Mouse (Mus musculus): Measurements from ENCODE around the gene Fam214a. TPM values are rescaled to one million over a fixed set of nuclear protein-coding genes. Genes with fewer than 3 reads are reported as not detected.
A peak's percentile ranks its signal among the peaks of the same experiment; 100 is the strongest.

The Fam214a gene
- total RNA-seq, 2 experiments from 2014 or later = 47.5 to 52.1 TPM

GRCm38 (mm10) chr9:75024089-75024488, 71.4 kb downstream of the Fam214a start:
- no peak for TF ChIP-seq CTCF (conservative IDR thresholded peaks at IDR 0.05)
- Histone ChIP-seq H3K27ac (no peak overlapping the region), H3K4me3 (no peak overlapping the region)
- DNase-seq (ENCODE audit: low spot score in 2 of 2) = no peak

DNA sequence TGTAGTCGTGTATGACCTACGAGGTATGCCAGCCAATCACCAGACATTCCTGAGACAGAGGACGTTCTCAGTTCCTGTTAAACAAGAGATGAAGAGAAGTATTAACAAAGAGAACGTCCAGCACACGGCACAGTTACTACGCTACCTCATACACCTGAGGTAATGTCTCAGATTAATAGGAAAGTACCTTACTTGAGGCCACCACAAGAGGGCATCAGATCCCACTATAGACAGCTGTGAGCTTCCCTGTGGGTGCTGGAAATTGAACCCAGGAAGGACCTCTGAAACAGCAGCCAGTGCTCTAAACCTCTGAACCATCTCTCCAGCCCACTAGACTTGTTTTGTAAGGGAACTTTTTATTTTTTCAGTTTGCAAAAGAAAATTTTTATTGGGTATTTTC, 73.0 kb downstream of the Fam214a start:
- Histone ChIP-seq H3K27ac (no peak overlapping the region), H3K4me3 (no peak overlapping the region)
- no peak for DNase-seq (ENCODE audit: low spot score in 2 of 2)
- TF ChIP-seq CTCF (conservative IDR thresholded peaks at IDR 0.05) = peak; percentile 67

GRCm38 (mm10) chr9:75032408-75032807, 79.7 kb downstream of the Fam214a start:
- TF ChIP-seq CTCF (conservative IDR thresholded peaks at IDR 0.05) = no peak
- H3K27ac ChIP-seq = no peak overlapping the region

DNA sequence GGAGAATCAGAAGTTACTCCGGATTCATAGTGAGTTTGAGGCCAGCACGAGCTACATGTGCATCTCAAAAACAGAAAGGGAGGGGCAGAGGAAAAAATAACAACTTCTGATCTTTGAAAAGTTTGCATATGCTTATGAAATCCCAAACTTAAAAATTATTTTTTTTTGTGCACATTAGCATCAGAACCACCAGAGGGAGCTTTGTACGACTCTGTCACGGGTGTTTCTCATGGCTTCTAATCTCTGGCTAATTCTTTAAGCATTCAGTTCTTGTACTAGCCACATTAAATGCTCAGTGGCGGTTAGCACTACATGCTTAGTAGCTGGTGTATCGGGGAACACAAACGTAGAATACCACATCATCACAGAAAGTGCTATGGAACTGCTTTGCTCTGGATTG, 80.5 kb downstream of the Fam214a start:
- no peak for DNase-seq (ENCODE audit: low spot score in 2 of 2)
- no peak overlapping the region for H3K4me3 ChIP-seq
- no peak overlapping the region for H3K27ac ChIP-seq
- peak; percentile 80 for TF ChIP-seq CTCF (conservative IDR thresholded peaks at IDR 0.05)

More at GRCm38 (mm10) chr9:75032408-75032807, 79.7 kb downstream of the Fam214a start:
- H3K4me3 ChIP-seq = no peak overlapping the region
- DNase-seq (ENCODE audit: low spot score in 2 of 2) = no peak

DNA sequence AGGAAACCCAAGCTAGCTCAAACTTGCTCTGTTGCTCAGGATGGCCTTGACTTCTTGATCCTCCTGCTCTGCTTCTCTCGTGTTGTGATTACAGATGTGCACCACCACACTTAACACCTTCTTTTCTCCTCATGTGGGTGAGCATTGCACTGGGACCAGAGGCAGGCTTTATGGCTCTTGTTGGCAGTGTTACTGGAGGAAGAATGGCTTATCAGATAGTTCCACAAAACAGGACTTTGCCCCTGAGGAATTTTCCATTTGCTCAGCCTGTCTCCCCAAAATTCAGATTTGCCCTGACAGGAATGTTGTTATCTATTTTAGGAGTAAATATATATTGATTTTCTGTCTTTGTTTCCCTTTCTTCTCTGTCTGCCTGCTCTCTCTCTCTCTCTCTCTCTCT, 82.0 kb downstream of the Fam214a start:
- TF ChIP-seq CTCF (conservative IDR thresholded peaks at IDR 0.05) = no peak
- DNase-seq (ENCODE audit: low spot score in 2 of 2) = no peak
- Histone ChIP-seq H3K4me3 (no peak overlapping the region), H3K27ac (no peak overlapping the region)

GRCm38 (mm10) chr9:75035944-75036343, 83.3 kb downstream of the Fam214a start:
- no peak for TF ChIP-seq CTCF (conservative IDR thresholded peaks at IDR 0.05)

DNA sequence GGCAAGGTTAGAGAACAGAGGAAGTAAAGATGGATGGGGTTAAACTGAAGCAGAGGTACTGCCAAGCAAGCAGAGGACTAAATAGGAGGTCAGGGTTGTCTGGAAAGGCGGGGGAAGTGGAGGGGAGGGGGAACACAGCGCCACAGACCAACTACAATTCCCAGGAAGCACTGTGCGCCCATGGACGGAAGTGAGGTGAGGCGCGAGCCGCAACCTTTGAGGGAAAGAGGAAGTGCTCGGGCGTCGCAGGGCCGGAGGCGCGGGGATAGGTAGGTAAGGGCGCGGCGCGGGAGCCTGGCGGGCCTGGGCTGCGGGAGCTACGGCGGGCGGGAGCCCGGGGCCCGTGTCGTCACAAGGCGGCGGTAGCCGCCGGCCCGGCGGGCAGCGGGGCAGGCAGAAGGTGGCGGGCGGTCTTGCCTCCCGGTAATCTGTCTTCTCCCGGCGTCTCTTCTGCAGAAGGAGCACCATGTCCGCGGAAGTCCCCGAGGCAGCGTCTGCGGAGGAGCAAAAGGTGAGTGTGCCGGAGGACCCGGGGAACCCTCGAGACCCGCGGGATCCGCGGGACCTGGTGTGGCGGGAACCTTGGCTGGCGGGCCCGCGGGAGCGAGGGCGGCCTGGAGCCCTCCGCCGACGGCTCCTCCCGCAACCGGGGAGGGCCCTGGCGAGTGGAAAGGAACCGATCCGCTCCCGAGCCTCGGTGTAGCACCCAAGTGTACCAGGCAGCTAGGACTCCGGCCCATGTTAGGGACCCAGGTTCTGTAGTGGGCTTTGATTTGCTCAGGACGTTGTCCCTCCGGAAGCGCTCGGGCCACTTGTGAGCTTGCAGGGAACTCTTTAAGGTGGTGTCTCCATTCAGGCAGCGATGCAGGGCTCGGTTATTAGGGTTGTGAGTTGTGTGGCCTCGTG, 85.0 kb downstream of the Fam214a start, which contains the start of gene Arpp19:
Gene Arpp19, plus strand, starts transcription at position 164 of the 906 bp plus-strand sequence.
- Histone ChIP-seq H3K4me3 (peak within 1 kb of the TSS; percentile 89), H3K27ac (peak within 1 kb of the TSS; percentile 88)
- DNase-seq (ENCODE audit: low spot score in 2 of 2) = peak; percentile 85 to 89
- TF ChIP-seq CTCF (conservative IDR thresholded peaks at IDR 0.05) = peak; percentile 20

More at GRCm38 (mm10) chr9:75035944-75036343, 83.3 kb downstream of the Fam214a start:
- DNase-seq (ENCODE audit: low spot score in 2 of 2) = no peak
- H3K4me3 ChIP-seq = no peak overlapping the region
- no peak overlapping the region for H3K27ac ChIP-seq

DNA sequence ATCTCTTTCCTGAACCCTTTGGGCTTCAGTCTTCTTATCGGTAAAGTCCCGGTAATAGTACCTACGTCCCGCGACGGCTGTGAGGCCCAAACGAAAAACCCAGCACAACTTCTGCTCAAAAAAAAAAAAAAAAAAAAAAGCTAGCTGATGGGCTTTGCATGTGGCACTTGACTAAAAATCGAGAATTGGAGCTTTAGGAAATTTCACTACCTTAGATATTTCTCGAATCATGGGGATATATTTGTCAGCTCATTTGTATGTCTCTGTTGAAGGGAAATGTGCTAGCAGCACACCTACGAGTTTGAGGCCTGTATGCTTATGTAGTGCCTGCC, 85.6 kb downstream of the Fam214a start:
- no peak for DNase-seq (ENCODE audit: low spot score in 2 of 2)
- peak overlapping the region; percentile 88; the same call in 1 of the 2 replicates for H3K27ac ChIP-seq
- peak overlapping the region; percentile 89 for H3K4me3 ChIP-seq
- TF ChIP-seq CTCF (conservative IDR thresholded peaks at IDR 0.05) = no peak

DNA sequence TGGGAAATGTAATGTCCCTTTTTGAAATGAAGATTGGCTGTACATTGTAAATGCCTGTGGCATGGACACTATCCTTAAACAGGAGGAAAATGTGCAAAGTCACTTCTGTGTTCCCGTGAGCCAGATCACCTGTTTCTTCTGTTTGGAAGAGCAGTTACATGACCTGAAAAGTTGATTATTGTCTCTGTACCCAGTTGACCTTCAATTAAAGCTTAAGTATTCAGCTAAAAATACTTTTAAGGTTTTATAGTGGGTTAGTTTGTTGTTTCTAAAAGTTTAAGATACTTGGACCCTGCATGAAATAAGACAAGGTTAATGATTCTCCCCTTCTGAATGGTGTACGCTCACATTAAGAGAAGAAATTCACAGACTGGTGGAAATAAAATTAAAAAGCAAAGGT, 87.9 kb downstream of the Fam214a start:
- H3K27ac ChIP-seq = no peak overlapping the region
- no peak for DNase-seq (ENCODE audit: low spot score in 2 of 2)
- no peak for TF ChIP-seq CTCF (conservative IDR thresholded peaks at IDR 0.05)
- no peak overlapping the region for H3K4me3 ChIP-seq

GRCm38 (mm10) chr9:75041840-75042525, 89.3 kb downstream of the Fam214a start:
- peak; percentile 30 for TF ChIP-seq CTCF (conservative IDR thresholded peaks at IDR 0.05)

DNA sequence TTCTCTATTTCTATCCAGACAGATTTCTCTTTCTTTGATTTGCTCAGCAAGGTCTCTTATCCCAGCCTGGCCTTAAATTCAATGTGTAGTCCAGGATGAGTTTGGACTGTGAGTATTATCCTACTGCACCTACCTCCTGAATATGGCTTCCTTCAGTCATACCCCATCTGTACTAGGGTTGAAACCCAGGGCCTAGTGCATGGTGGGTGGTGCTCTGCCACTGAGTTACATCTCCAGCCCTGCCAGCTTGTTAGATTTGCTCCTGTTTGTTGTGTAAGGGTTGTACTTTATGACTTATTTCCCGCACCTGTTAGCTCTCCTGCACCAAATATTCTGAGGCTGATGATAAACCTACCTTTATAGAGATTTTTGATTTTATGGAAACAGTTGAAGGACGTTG, 90.5 kb downstream of the Fam214a start:
- no peak for TF ChIP-seq CTCF (conservative IDR thresholded peaks at IDR 0.05)
- no peak for DNase-seq (ENCODE audit: low spot score in 2 of 2)
- no peak overlapping the region for H3K4me3 ChIP-seq
- H3K27ac ChIP-seq = no peak overlapping the region

More at GRCm38 (mm10) chr9:75041840-75042525, 89.3 kb downstream of the Fam214a start:
- no peak overlapping the region for H3K4me3 ChIP-seq
- no peak for DNase-seq (ENCODE audit: low spot score in 2 of 2)
- no peak overlapping the region for H3K27ac ChIP-seq

DNA sequence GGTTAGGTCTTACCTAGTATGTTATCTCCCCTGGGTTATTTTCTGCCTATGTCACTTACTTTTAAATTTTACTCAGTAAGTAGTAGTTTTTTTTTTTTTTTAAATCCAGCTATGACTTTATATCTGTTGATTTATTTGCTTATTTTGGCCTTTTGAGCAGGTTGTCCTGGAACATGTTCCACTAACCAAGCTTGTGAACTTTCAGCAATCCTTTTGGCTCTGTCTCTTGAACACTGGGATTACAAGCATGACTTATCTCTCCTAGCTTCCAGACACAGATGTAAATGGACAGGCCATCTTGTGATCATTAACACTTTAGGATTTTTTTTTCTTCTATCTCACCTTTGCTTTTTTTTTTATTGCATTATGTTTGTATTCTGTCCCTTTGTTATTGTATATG, 94.4 kb downstream of the Fam214a start:
- no peak for DNase-seq (ENCODE audit: low spot score in 2 of 2)
- Histone ChIP-seq H3K27ac (no peak overlapping the region), H3K4me3 (no peak overlapping the region)
- no peak for TF ChIP-seq CTCF (conservative IDR thresholded peaks at IDR 0.05)

GRCm38 (mm10) chr9:75049100-75049499, 96.4 kb downstream of the Fam214a start:
- H3K4me3 ChIP-seq = no peak overlapping the region
- no peak for TF ChIP-seq CTCF (conservative IDR thresholded peaks at IDR 0.05)
- H3K27ac ChIP-seq = peak overlapping the region; percentile 15; the same call in 1 of the 2 replicates
- DNase-seq (ENCODE audit: low spot score in 2 of 2) = no peak
